9 mouse cellular contexts compared by ENCODE assay signal in genomic region chr4:63717922-63718643, GRCm38 (mm10). TPM values are rescaled to one million over a fixed set of nuclear protein-coding genes. Genes with fewer than 3 reads are reported as not detected.
DNase-seq lines count a peak whose midpoint lies in the region; ATAC-seq lines count a peak whose summit lies in the region.
"Had no signal": no experiment of that assay in that cellular context is flagged by ENCODE, and none has a peak within 500 bp of the region (broad histone marks: within the 10 kb centered on the region; RNA-seq: fewer than 3 reads in every experiment).

No protein-coding gene starts in this region.

- H3K27ac ChIP-seq in intestine, embryonic 15.5 days, result no peak overlapping the region
- H3K27ac ChIP-seq in limb, embryonic 10.5 days, result no peak overlapping the region
- H3K27ac ChIP-seq: left cerebral cortex, adult 2 months had no signal

- H3K36me3 ChIP-seq in intestine, embryonic 15.5 days, result no peaks in the 10 kb centered on the region
- no peaks in the 10 kb centered on the region for H3K36me3 ChIP-seq in limb, embryonic 10.5 days

- WGBS in intestine, embryonic 15.5 days, result 29% methylated on average over 8 of the region's 8 CpGs
- WGBS in limb, embryonic 10.5 days, result 78% methylated on average over 8 of the region's 8 CpGs

- no peaks in the 10 kb centered on the region for H3K27me3 ChIP-seq in intestine, embryonic 15.5 days (replicated peaks)
- no peaks in the 10 kb centered on the region for H3K27me3 ChIP-seq in limb, embryonic 10.5 days (ENCODE audit: low read depth, poor library complexity, severe bottlenecking)

- no peak overlapping the region for H3K4me2 ChIP-seq in intestine, embryonic 15.5 days (replicated peaks)

- DNase-seq in gastrocnemius, adult 18-20 months (ENCODE audit: low spot score), result peak; percentile 12
- DNase-seq in gastrocnemius, adult 8-10 months (ENCODE audit: low spot score in 2 of 2), result no peak
- peak; percentile 90 for DNase-seq in adrenal gland, postnatal 25 days
- peak; percentile 86 for DNase-seq in lung, postnatal 14 days
- DNase-seq in limb, embryonic 10.5 days (ENCODE audit: low spot score), result no peak
- no peak for DNase-seq in MN1 (ENCODE audit: low spot score)

- H3K4me3 ChIP-seq in intestine, embryonic 15.5 days (replicated peaks), result no peak overlapping the region
- no peak overlapping the region for H3K4me3 ChIP-seq in limb, embryonic 10.5 days
- H3K4me3 ChIP-seq: left cerebral cortex, adult 2 months had no signal

- no peaks in the 10 kb centered on the region for H3K9me3 ChIP-seq in intestine, embryonic 15.5 days
- H3K9me3 ChIP-seq in limb, embryonic 10.5 days (replicated peaks), result no peaks in the 10 kb centered on the region

- H3K4me1 ChIP-seq in intestine, embryonic 15.5 days (replicated peaks), result 0 out of 2 replicates have a peak, but pooled peaks cover 3% of the 10 kb centered on the region
- H3K4me1 ChIP-seq in limb, embryonic 10.5 days, result no peaks in the 10 kb centered on the region

- peak; percentile 96 for ATAC-seq in intestine, embryonic 15.5 days
- ATAC-seq in activated CD4-positive, CD25-positive, alpha-beta regulatory T cell, adult 4 months, result no peak

- H3K9ac ChIP-seq in intestine, embryonic 15.5 days, result no peak overlapping the region

RNA-seq across cellular contexts. Expression of gene Tnfsf15, which starts 26.8 kb away (rescaled TPM):
- total RNA-seq in gastrocnemius, adult 18-20 months (2021), result not detected
- total RNA-seq in gastrocnemius, adult 8-10 months (2022), result under 1 TPM in 1 of 4 experiments, not detected in 3; 0.09 TPM
- total RNA-seq in adrenal gland, postnatal 25 days (2021), result 0.12 TPM in 1 of 2 replicates, not detected in the other
- polyA plus RNA-seq in intestine, embryonic 15.5 days (2015; fragmentation: Nextera tagmentation; extraction: Ambion mirVana), result 0.16 and 0.28 TPM in 2 replicates
- under 1 TPM; 0.36 to 0.54 TPM for polyA plus RNA-seq in activated CD4-positive, CD25-positive, alpha-beta regulatory T cell, adult 4 months (2017; shearing (Covaris generic))
- polyA plus RNA-seq in limb, embryonic 10.5 days (2016; fragmentation: Nextera tagmentation; extraction: Ambion mirVana), result not detected in 2 replicates

RNA-seq across cellular contexts. Expression of gene Gm11214, which starts 54.9 kb away (rescaled TPM):
- total RNA-seq in gastrocnemius, adult 18-20 months (2021), result not detected
- not detected for total RNA-seq in gastrocnemius, adult 8-10 months (2022)
- not detected in 2 replicates for total RNA-seq in adrenal gland, postnatal 25 days (2021)
- not detected in 2 replicates for polyA plus RNA-seq in intestine, embryonic 15.5 days (2015; fragmentation: Nextera tagmentation; extraction: Ambion mirVana)
- not detected for polyA plus RNA-seq in activated CD4-positive, CD25-positive, alpha-beta regulatory T cell, adult 4 months (2017; shearing (Covaris generic))
- not detected in 2 replicates for polyA plus RNA-seq in limb, embryonic 10.5 days (2016; fragmentation: Nextera tagmentation; extraction: Ambion mirVana)
- total RNA-seq: left cerebral cortex, adult 2 months had no signal

Comparison
In these comparisons a context has a peak if more than half of its experiments do, and no peak if none do; other contexts are left out.
1. DNase-seq: peak in gastrocnemius, adult 18-20 months (single experiment), adrenal gland, postnatal 25 days (single experiment) and lung, postnatal 14 days (single experiment); none in gastrocnemius, adult 8-10 months (0 of 2), limb, embryonic 10.5 days (single experiment) and MN1 (single experiment).